Mouse (Mus musculus): Measurements from ENCODE around the gene Ky. TPM values are rescaled to one million over a fixed set of nuclear protein-coding genes. Genes with fewer than 3 reads are reported as not detected.
A peak's percentile ranks its signal among the peaks of the same experiment; 100 is the strongest.

Ky gene
- polyA plus RNA-seq, 1 experiment: 2.1 TPM

- Histone ChIP-seq H3K27ac (ENCODE audit: insufficient read depth, low read depth, low read length) (no peak overlapping the region), H3K36me3 (ENCODE audit: control insufficient read depth, insufficient read depth, low read length) (no peaks in the 10 kb centered on the region), H3K27me3 (ENCODE audit: control insufficient read depth, insufficient read depth, low read length) (no peaks in the 10 kb centered on the region), H3K4me1 (ENCODE audit: control insufficient read depth, insufficient read depth, insufficient read length, low read length) (no peaks in the 10 kb centered on the region), H3K4me3 (ENCODE audit: low read depth, low read length) (no peak overlapping the region)
- TF ChIP-seq CTCF (IDR thresholded peaks at IDR 0.05; ENCODE audit: extremely low read depth, insufficient read length, insufficient replicate concordance, low read depth, low read length) (no peak), POLR2A (IDR thresholded peaks at IDR 0.05; ENCODE audit: low read depth, low read length) (no peak)
- 84% methylated on average over 3 of the region's 3 CpGs for WGBS
Observed at GRCm38 (mm10) chr9:102478451-102478835, 27.1 kb upstream of the Ky start.

GRCm38 (mm10) chr9:102479022-102479421 lies 26.5 kb upstream of the Ky start:
- Histone ChIP-seq H3K27ac (ENCODE audit: insufficient read depth, low read depth, low read length) (no peak overlapping the region), H3K36me3 (ENCODE audit: control insufficient read depth, insufficient read depth, low read length) (no peaks in the 10 kb centered on the region), H3K4me1 (ENCODE audit: control insufficient read depth, insufficient read depth, insufficient read length, low read length) (no peaks in the 10 kb centered on the region), H3K27me3 (ENCODE audit: control insufficient read depth, insufficient read depth, low read length) (no peaks in the 10 kb centered on the region), H3K4me3 (ENCODE audit: low read depth, low read length) (no peak overlapping the region)
- TF ChIP-seq CTCF (IDR thresholded peaks at IDR 0.05; ENCODE audit: extremely low read depth, insufficient read length, insufficient replicate concordance, low read depth, low read length) (peak; percentile 81; the same call in 1 of the 2 replicates), POLR2A (IDR thresholded peaks at IDR 0.05; ENCODE audit: low read depth, low read length) (no peak)
- WGBS: 30% methylated on average over 9 of the region's 9 CpGs

GRCm38 (mm10) chr9:102492031-102492795 lies 13.3 kb upstream of the Ky start:
- no peak overlapping the region for H3K4me3 ChIP-seq (ENCODE audit: low read depth, low read length)
- TF ChIP-seq CTCF (IDR thresholded peaks at IDR 0.05; ENCODE audit: extremely low read depth, insufficient read length, insufficient replicate concordance, low read depth, low read length): peak; percentile 35; the same call in 1 of the 2 replicates
- no peak for TF ChIP-seq POLR2A (IDR thresholded peaks at IDR 0.05; ENCODE audit: low read depth, low read length)
- no peak overlapping the region for H3K27ac ChIP-seq (ENCODE audit: insufficient read depth, low read depth, low read length)
- no peaks in the 10 kb centered on the region for H3K27me3 ChIP-seq (ENCODE audit: control insufficient read depth, insufficient read depth, low read length)
- H3K36me3 ChIP-seq (ENCODE audit: control insufficient read depth, insufficient read depth, low read length): no peaks in the 10 kb centered on the region
- 40% methylated on average over 12 of the region's 12 CpGs for WGBS
- peaks cover 2% of the 10 kb centered on the region; the same call in 1 of the 2 replicates for H3K4me1 ChIP-seq (ENCODE audit: control insufficient read depth, insufficient read depth, insufficient read length, low read length)

- Histone ChIP-seq H3K27ac (ENCODE audit: insufficient read depth, low read depth, low read length) (no peak overlapping the region), H3K4me1 (ENCODE audit: control insufficient read depth, insufficient read depth, insufficient read length, low read length) (peaks cover 2% of the 10 kb centered on the region; the same call in 1 of the 2 replicates), H3K36me3 (ENCODE audit: control insufficient read depth, insufficient read depth, low read length) (no peaks in the 10 kb centered on the region), H3K27me3 (ENCODE audit: control insufficient read depth, insufficient read depth, low read length) (no peaks in the 10 kb centered on the region), H3K4me3 (ENCODE audit: low read depth, low read length) (no peak overlapping the region)
- TF ChIP-seq CTCF (IDR thresholded peaks at IDR 0.05; ENCODE audit: extremely low read depth, insufficient read length, insufficient replicate concordance, low read depth, low read length) (no peak), POLR2A (IDR thresholded peaks at IDR 0.05; ENCODE audit: low read depth, low read length) (no peak)
- WGBS: 46% methylated on average over 4 of the region's 4 CpGs
Observed at GRCm38 (mm10) chr9:102493044-102493443, 12.5 kb upstream of the Ky start.

GRCm38 (mm10) chr9:102493916-102494315 lies 11.6 kb upstream of the Ky start:
- WGBS: 95% methylated on average over 2 of the region's 2 CpGs

GRCm38 (mm10) chr9:102494454-102494853 lies 11.1 kb upstream of the Ky start:
- Histone ChIP-seq H3K4me1 (ENCODE audit: control insufficient read depth, insufficient read depth, insufficient read length, low read length) (peaks cover 6% of the 10 kb centered on the region; the same call in 1 of the 2 replicates), H3K27me3 (ENCODE audit: control insufficient read depth, insufficient read depth, low read length) (no peaks in the 10 kb centered on the region), H3K4me3 (ENCODE audit: low read depth, low read length) (no peak overlapping the region), H3K27ac (ENCODE audit: insufficient read depth, low read depth, low read length) (no peak overlapping the region), H3K36me3 (ENCODE audit: control insufficient read depth, insufficient read depth, low read length) (no peaks in the 10 kb centered on the region)
- WGBS: 79% methylated on average over 9 of the region's 9 CpGs
- no peak for TF ChIP-seq POLR2A (IDR thresholded peaks at IDR 0.05; ENCODE audit: low read depth, low read length)
- no peak for TF ChIP-seq CTCF (IDR thresholded peaks at IDR 0.05; ENCODE audit: extremely low read depth, insufficient read length, insufficient replicate concordance, low read depth, low read length)

More at GRCm38 (mm10) chr9:102493916-102494315, 11.6 kb upstream of the Ky start:
- H3K27ac ChIP-seq (ENCODE audit: insufficient read depth, low read depth, low read length): no peak overlapping the region
- H3K36me3 ChIP-seq (ENCODE audit: control insufficient read depth, insufficient read depth, low read length): no peaks in the 10 kb centered on the region
- peaks cover 4% of the 10 kb centered on the region; the same call in 1 of the 2 replicates for H3K4me1 ChIP-seq (ENCODE audit: control insufficient read depth, insufficient read depth, insufficient read length, low read length)
- TF ChIP-seq POLR2A (IDR thresholded peaks at IDR 0.05; ENCODE audit: low read depth, low read length): no peak
- no peak for TF ChIP-seq CTCF (IDR thresholded peaks at IDR 0.05; ENCODE audit: extremely low read depth, insufficient read length, insufficient replicate concordance, low read depth, low read length)
- no peak overlapping the region for H3K4me3 ChIP-seq (ENCODE audit: low read depth, low read length)
- H3K27me3 ChIP-seq (ENCODE audit: control insufficient read depth, insufficient read depth, low read length): no peaks in the 10 kb centered on the region

GRCm38 (mm10) chr9:102495266-102495665 lies 10.3 kb upstream of the Ky start:
- Histone ChIP-seq H3K27me3 (ENCODE audit: control insufficient read depth, insufficient read depth, low read length) (no peaks in the 10 kb centered on the region), H3K36me3 (ENCODE audit: control insufficient read depth, insufficient read depth, low read length) (no peaks in the 10 kb centered on the region), H3K4me1 (ENCODE audit: control insufficient read depth, insufficient read depth, insufficient read length, low read length) (peaks cover 7% of the 10 kb centered on the region; the same call in 1 of the 2 replicates), H3K4me3 (ENCODE audit: low read depth, low read length) (no peak overlapping the region), H3K27ac (ENCODE audit: insufficient read depth, low read depth, low read length) (no peak overlapping the region)
- 89% methylated on average over 4 of the region's 4 CpGs for WGBS
- TF ChIP-seq POLR2A (IDR thresholded peaks at IDR 0.05; ENCODE audit: low read depth, low read length): no peak

All from small intestine, adult 2 months (tissue).